Mouse (Mus musculus) T-helper 2 cell (primary cell): ENCODE measurements around the gene 1700049E17Rik2.
"Not testable (repeated sequence)": the region's sequence is repeated elsewhere in the genome, so short reads cannot be mapped to it uniquely, and the experiment has no call there.

Experiments used
- in situ Hi-C: fragments of 300-600 bp; cut with MboI, MseI; formaldehyde crosslinking; loops from one replicate; pipeline ENCODE4 v1.15.1; 2025; ENCODE audit warnings: high pct_unique_total_duplicates

The 1700049E17Rik2 gene

DNA sequence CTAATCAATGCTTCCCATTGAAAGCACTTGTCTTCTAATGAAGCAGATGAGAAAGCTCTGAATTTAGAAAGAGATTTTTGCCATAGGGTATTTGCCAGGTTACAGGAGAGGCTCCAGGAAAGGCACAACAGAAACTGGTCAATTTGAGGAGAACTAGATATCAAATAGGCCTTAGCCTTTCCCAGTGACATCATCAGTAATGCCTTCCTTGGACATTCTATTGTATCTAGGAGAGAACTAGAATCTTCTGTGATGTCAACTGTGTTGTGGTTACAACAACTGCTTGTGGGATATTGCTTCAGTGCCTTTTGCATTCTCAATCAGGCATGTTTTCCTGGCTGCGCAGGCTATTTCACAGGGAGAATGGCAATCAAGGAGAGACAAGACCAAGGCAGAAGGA is at the start of gene 1700049E17Rik2:
Gene 1700049E17Rik2, plus strand, starts transcription at position 301 of the 400 bp plus-strand sequence.
- in situ Hi-C loops, result loop anchor here (10.0 kb wide), 1 partner anchor 1612 kb away; no protein-coding TSS in a partner anchor

GRCm38 (mm10) chr14:41524695-41525094 is 48.3 kb upstream of the 1700049E17Rik2 start:
- in situ Hi-C loops, result loop anchor here (10.0 to 25.0 kb wide), 2 partner anchors 360 to 1213 kb away; no protein-coding TSS in a partner anchor

DNA sequence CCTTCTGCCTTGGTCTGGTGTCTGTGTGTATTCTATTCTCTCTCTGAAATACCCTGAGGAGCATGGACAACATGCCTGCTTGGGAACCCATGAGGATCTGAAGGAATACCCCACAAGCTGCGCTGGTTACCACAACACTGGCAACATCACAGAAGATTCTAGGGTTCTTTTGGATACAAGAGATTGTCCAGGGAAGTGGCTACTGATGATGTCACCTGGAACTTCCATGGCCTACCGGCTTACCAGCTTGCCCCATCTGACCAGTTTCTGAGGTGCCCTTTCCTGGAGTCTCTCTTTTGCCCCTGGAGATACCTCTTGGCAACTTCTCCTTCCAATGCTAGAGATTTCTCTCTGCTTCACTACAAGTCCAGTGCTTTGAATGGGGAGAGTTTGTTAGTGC is 17.5 kb upstream of the 1700049E17Rik2 start, which contains the start of gene Gm7970:
Gene Gm7970, minus strand, starts transcription at position 101 of the 400 bp plus-strand sequence.
- in situ Hi-C loops, result loop anchor here (5.0 to 10.0 kb wide), 2 partner anchors 231 to 1742 kb away; no protein-coding TSS in a partner anchor

GRCm38 (mm10) chr14:41586346-41586745 is 13.3 kb downstream of the 1700049E17Rik2 start:
- in situ Hi-C loops, result loop anchor here (10.0 kb wide), 1 partner anchor 348 kb away; no protein-coding TSS in a partner anchor

GRCm38 (mm10) chr14:41600935-41601334 is 27.9 kb downstream of the 1700049E17Rik2 start:
- in situ Hi-C loops, result not testable (repeated sequence)

GRCm38 (mm10) chr14:41610690-41611089 is 37.7 kb downstream of the 1700049E17Rik2 start:
- in situ Hi-C loops, result loop anchor here (5.0 kb wide), 1 partner anchor 1712 kb away; no protein-coding TSS in a partner anchor

DNA sequence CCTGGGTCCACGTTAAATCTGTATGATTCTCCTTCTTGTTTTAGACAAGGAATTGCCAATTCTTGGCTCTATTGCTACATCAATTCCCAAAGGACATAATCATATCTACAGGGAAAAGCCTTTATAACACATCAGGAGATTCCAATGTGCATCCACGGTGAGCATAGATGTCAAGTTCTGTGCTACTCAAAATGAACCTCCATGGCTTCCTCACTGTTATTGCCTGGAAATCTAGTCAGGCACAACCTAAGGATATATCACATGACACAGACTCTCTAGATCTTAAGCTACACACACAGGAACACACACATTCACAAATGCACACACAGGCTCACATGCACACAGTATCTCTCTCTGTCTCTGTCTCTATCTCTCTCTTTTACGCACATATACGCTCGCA is 49.5 kb downstream of the 1700049E17Rik2 start:
- in situ Hi-C loops, result loop anchor here (5.0 kb wide), 1 partner anchor 1955 kb away; the partner anchor contains the start of gene Gm17654

DNA sequence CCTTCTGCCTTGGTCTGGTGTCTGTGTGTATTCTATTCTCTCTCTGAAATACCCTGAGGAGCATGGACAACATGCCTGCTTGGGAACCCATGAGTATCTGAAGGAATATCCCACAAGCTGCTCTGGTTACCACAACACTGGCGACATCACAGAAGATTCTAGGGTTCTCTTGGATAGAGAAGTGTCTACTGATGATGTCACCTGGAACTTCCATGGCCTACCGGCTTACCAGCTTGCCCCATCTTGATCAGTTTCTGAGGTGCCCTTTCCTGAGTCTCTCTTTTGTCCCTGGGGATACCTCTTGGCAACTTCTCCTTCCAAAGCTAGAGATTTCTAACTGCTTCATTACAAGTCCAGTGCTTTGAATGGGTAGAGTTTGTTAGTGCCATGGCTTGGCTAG is 51.5 kb downstream of the 1700049E17Rik2 start, which contains the start of gene Gm3072:
Gene Gm3072, minus strand, starts transcription at position 101 of the 400 bp plus-strand sequence.
- in situ Hi-C loops, result loop anchor here (5.0 kb wide), 1 partner anchor 1953 kb away; the partner anchor contains the start of gene Gm17654

DNA sequence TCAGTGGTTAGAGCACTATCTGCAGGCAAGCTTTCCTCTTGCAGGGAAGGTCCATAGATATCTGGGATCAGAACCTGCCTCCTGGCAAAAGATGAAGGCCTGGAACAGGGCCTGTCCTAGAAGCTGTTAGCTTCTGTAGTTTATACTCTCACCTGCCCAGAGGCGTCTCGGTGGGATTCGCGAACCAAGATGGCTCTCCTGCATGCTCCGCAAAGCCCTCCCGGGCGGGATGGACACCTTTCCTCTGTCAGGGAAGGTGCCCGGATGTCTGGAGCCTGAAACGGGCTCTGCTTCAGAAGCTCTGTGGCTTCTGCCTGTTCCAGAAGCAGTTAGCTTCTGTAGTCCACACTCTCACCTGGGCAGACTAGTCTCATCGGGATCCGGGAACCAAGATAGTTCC is 57.1 kb downstream of the 1700049E17Rik2 start:
- in situ Hi-C loops, result loop anchor here (5.0 to 25.0 kb wide), 3 partner anchors 132 to 1702 kb away; partner anchors contain the start of genes Gm10376, Gm47189 and Gm7929
